In the genomic region with DNA sequence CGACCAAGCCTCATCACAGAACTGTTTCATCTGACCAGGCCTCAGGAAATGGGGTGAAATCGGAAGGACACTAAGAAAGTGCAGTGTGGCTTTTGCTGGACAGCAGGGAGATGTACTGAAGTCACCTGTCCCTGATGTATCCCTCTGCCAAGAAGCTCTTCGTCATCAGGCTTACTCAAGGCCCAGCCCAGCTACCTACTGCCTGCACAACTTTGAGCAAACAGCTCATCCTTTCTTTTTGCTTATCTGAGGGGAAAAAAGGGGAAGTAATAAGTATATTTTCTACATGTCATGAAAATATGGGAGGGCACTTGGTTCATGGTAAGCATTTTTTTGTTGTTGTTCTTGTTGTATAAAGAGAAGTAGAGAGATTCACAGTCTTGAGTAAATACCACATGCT, we compare ENCODE assay signal across 25 mouse cellular contexts.
DNase-seq lines count a peak whose midpoint lies in the region; ATAC-seq and TF ChIP-seq lines count a peak whose summit lies in the region.
"Had no signal": no experiment of that assay in that cellular context is flagged by ENCODE, and none has a peak within 500 bp of the region (broad histone marks: within the 10 kb centered on the region; RNA-seq: fewer than 3 reads in every experiment).

No protein-coding gene starts in this region.

- intact Hi-C loops in heart, postnatal 36 days (cut with DNase I): no loop called here

- H3K79me2 ChIP-seq in liver, adult 2 months (ENCODE audit: control insufficient read depth, insufficient read depth, low read length): no peaks in the 10 kb centered on the region
- no peaks in the 10 kb centered on the region for H3K79me2 ChIP-seq in MEL (ENCODE audit: control insufficient read depth, insufficient read depth, low read length, poor library complexity)

- no peak overlapping the region for H3K9ac ChIP-seq in liver, adult 2 months (ENCODE audit: low read depth, low read length)
- no peak overlapping the region for H3K9ac ChIP-seq in liver, embryonic 12.5 days
- H3K9ac ChIP-seq in MEL (ENCODE audit: control insufficient read depth, low read depth, low read length, poor library complexity, severe bottlenecking): no peak overlapping the region
- H3K9ac ChIP-seq: embryonic facial prominence, embryonic 15.5 days; forebrain, embryonic 13.5 days; forebrain, postnatal 0 days; heart, embryonic 13.5 days; hindbrain, embryonic 12.5 days had no signal

- H3K36me3 ChIP-seq in liver, adult 2 months (ENCODE audit: control insufficient read depth, insufficient read depth, low read length): no peaks in the 10 kb centered on the region
- H3K36me3 ChIP-seq in liver, embryonic 12.5 days: no peaks in the 10 kb centered on the region
- H3K36me3 ChIP-seq in MEL (ENCODE audit: control insufficient read depth in 1 of 2, insufficient read depth in 2 of 2, low read length in 2 of 2): no peaks in the 10 kb centered on the region
- H3K36me3 ChIP-seq in kidney, adult 2 months (ENCODE audit: control insufficient read depth, insufficient read depth, low read length): no peaks in the 10 kb centered on the region
- H3K36me3 ChIP-seq: embryonic facial prominence, embryonic 15.5 days; G1E; heart, embryonic 13.5 days; hindbrain, embryonic 12.5 days had no signal

- no peak for TF ChIP-seq CTCF in liver, adult 2 months (IDR thresholded peaks at IDR 0.05; ENCODE audit: low read depth, low read length)
- TF ChIP-seq CTCF in MEL (IDR thresholded peaks at IDR 0.05 in 2 of 3, conservative IDR thresholded peaks at IDR 0.05 in 1 of 3; ENCODE audit: control insufficient read depth in 1 of 3, insufficient read depth in 1 of 3, low read depth in 2 of 3, low read length in 3 of 3, poor library complexity in 1 of 3, severe bottlenecking in 1 of 3): no peak
- TF ChIP-seq CTCF in kidney, adult 2 months (conservative IDR thresholded peaks at IDR 0.05; ENCODE audit: insufficient read depth, insufficient read length, low read depth, low read length): no peak

- no peak overlapping the region for H3K27ac ChIP-seq in liver, adult 2 months (replicated peaks; ENCODE audit: insufficient read depth, low read depth, low read length)
- no peak overlapping the region for H3K27ac ChIP-seq in liver, embryonic 12.5 days
- no peak overlapping the region for H3K27ac ChIP-seq in MEL (ENCODE audit: control insufficient read depth, low read depth, low read length)
- no peak overlapping the region for H3K27ac ChIP-seq in kidney, adult 2 months (ENCODE audit: insufficient read depth, low read depth, low read length)
- H3K27ac ChIP-seq: embryonic facial prominence, embryonic 15.5 days; forebrain, embryonic 13.5 days; heart, embryonic 13.5 days; hindbrain, embryonic 12.5 days had no signal

- 79% methylated on average over 3 of the region's 3 CpGs for WGBS in liver, adult 2 months
- 67% methylated on average over 3 of the region's 3 CpGs for WGBS in liver, embryonic 12.5 days (ENCODE audit: insufficient replicate concordance)
- WGBS in kidney, adult 2 months: 82% methylated on average over 3 of the region's 3 CpGs

- H3K4me2 ChIP-seq in liver, embryonic 12.5 days: no peak overlapping the region
- H3K4me2 ChIP-seq: embryonic facial prominence, embryonic 15.5 days; forebrain, embryonic 13.5 days; heart, embryonic 13.5 days; hindbrain, embryonic 12.5 days had no signal

- H3K4me3 ChIP-seq in liver, adult 2 months (ENCODE audit: insufficient read depth, low read depth, low read length): no peak overlapping the region
- H3K4me3 ChIP-seq in liver, embryonic 12.5 days: no peak overlapping the region
- H3K4me3 ChIP-seq in MEL (ENCODE audit: control insufficient read depth in 1 of 2, insufficient read depth in 1 of 2, low read depth in 2 of 2, low read length in 2 of 2): no peak overlapping the region
- no peak overlapping the region for H3K4me3 ChIP-seq in kidney, adult 2 months (ENCODE audit: insufficient read depth, low read depth, low read length)
- H3K4me3 ChIP-seq: embryonic facial prominence, embryonic 15.5 days; erythroblast, embryonic 14.5 days; forebrain, embryonic 13.5 days; heart, embryonic 13.5 days; hindbrain, embryonic 12.5 days had no signal

- no peak for TF ChIP-seq EP300 in MEL (IDR thresholded peaks at IDR 0.05; ENCODE audit: low read depth in 1 of 2, low read length in 2 of 2)

- H3K27me3 ChIP-seq in liver, adult 2 months (ENCODE audit: control insufficient read depth, insufficient read depth, low read length): no peaks in the 10 kb centered on the region
- H3K27me3 ChIP-seq in liver, embryonic 12.5 days (replicated peaks): no peaks in the 10 kb centered on the region
- no peaks in the 10 kb centered on the region for H3K27me3 ChIP-seq in MEL (ENCODE audit: control insufficient read depth in 1 of 2, insufficient read depth in 2 of 2, low read length in 2 of 2)
- H3K27me3 ChIP-seq in kidney, adult 2 months (replicated peaks; ENCODE audit: control insufficient read depth, insufficient read depth, low read length): no peaks in the 10 kb centered on the region
- H3K27me3 ChIP-seq: embryonic facial prominence, embryonic 15.5 days; forebrain, embryonic 13.5 days; heart, embryonic 13.5 days; hindbrain, embryonic 12.5 days had no signal

- TF ChIP-seq RAD21 in MEL (IDR thresholded peaks at IDR 0.05; ENCODE audit: low read depth, low read length): no peak

- H3K4me1 ChIP-seq in liver, adult 2 months (ENCODE audit: control insufficient read depth, insufficient read depth, low read length): no peaks in the 10 kb centered on the region; the same call in 1 of the 2 replicates
- no peaks in the 10 kb centered on the region for H3K4me1 ChIP-seq in liver, embryonic 12.5 days
- no peaks in the 10 kb centered on the region for H3K4me1 ChIP-seq in MEL (ENCODE audit: control insufficient read depth in 1 of 2, insufficient read depth in 2 of 2, low read length in 2 of 2)
- H3K4me1 ChIP-seq in kidney, adult 2 months (ENCODE audit: control insufficient read depth, insufficient read depth, low read length): no peaks in the 10 kb centered on the region

- ATAC-seq in liver, embryonic 12.5 days: no peak
- peak; percentile 80 for ATAC-seq in granulocyte monocyte progenitor cell, adult 5-6 weeks (replicated peaks; ENCODE audit: poor library complexity, severe bottlenecking)
- ATAC-seq: CD4-positive, CD25-positive, alpha-beta regulatory T cell, adult 4 months; forebrain, embryonic 13.5 days; forebrain, postnatal 0 days; hindbrain, embryonic 16.5 days; inflammation-experienced regulatory T-cells, adult 6 months had no signal

- H3K9me3 ChIP-seq in liver, embryonic 12.5 days (replicated peaks): no peaks in the 10 kb centered on the region
- H3K9me3 ChIP-seq in MEL (replicated peaks; ENCODE audit: insufficient read depth, low read length): no peaks in the 10 kb centered on the region
- H3K9me3 ChIP-seq: embryonic facial prominence, embryonic 15.5 days; forebrain, embryonic 13.5 days; G1E; heart, embryonic 13.5 days; hindbrain, embryonic 12.5 days had no signal

- TF ChIP-seq POLR2A in liver, adult 2 months (IDR thresholded peaks at IDR 0.05; ENCODE audit: extremely low read depth, insufficient read depth, low read length): no peak
- TF ChIP-seq POLR2A in MEL (IDR thresholded peaks at IDR 0.05; ENCODE audit: control insufficient read depth in 1 of 2, insufficient read depth in 1 of 2, low read depth in 1 of 2, low read length in 2 of 2, poor library complexity in 1 of 2): no peak
- TF ChIP-seq POLR2A in kidney, adult 2 months (IDR thresholded peaks at IDR 0.05; ENCODE audit: low read depth, low read length): no peak

- DNase-seq in liver, adult 2 months (ENCODE audit: extremely low read depth, low read depth, low spot score): peak; percentile 24
- peak; percentile 17 for DNase-seq in 416B (ENCODE audit: low read depth)
- peak; percentile 16 for DNase-seq in MEL (ENCODE audit: low read depth, low spot score)
- DNase-seq in heart, postnatal 36 days: no peak
- no peak for DNase-seq in kidney, adult 11 months
- no peak for DNase-seq in kidney, adult 2 months
- DNase-seq: adrenal gland, postnatal 10 days; B cell, adult 2 months; cerebellum, adult 2 months; cerebellum, postnatal 10 days; embryo, embryonic 11 days; forebrain, postnatal 0 days; gastrocnemius, postnatal 10 days; heart, postnatal 4 days had no signal

TF ChIP-seq in MEL, 35 proteins besides CTCF, POLR2A, EP300 and RAD21:
- no peak for TF ChIP-seq POLR2AphosphoS2 (IDR thresholded peaks at IDR 0.05; ENCODE audit: low read length)
- no peak for TF ChIP-seq HCFC1 (IDR thresholded peaks at IDR 0.05; ENCODE audit: low read depth, low read length)
- no peak for TF ChIP-seq USF1 (IDR thresholded peaks at IDR 0.05; ENCODE audit: low read depth, low read length)
- no peak for TF ChIP-seq TCF12 (IDR thresholded peaks at IDR 0.05; ENCODE audit: low read depth, low read length)
- TF ChIP-seq GATA1 (IDR thresholded peaks at IDR 0.05; ENCODE audit: low read depth, low read length): no peak
- TF ChIP-seq ETS1 (IDR thresholded peaks at IDR 0.05; ENCODE audit: low read depth, low read length): no peak

Comparison
In these comparisons a context has a peak if more than half of its experiments do, and no peak if none do; other contexts are left out.
1. DNase-seq: peak in liver, adult 2 months (single experiment), 416B (single experiment) and MEL (single experiment); none in heart, postnatal 36 days (0 of 2), kidney, adult 11 months (single experiment) and kidney, adult 2 months (single experiment).